Mouse (Mus musculus) small intestine, adult 10 weeks (tissue): ENCODE results near the gene Slc7a9. TPM values are rescaled to one million over a fixed set of nuclear protein-coding genes. Genes with fewer than 3 reads are reported as not detected.

Source experiments
- polyA plus RNA-seq: library from polyadenylated mRNA; stranded (reverse); fragments of 350-450 nt; fragmentation: Illumina TruSeq; extraction: RNeasy Lipid Tissue Mini Kit (QIAGEN cat#74804); gene quantifications from one replicate; pipeline ENCODE4 v1.2.3, GENCODE M21; 2014; ENCODE audit warnings: low replicate concordance

The Slc7a9 gene
- polyA plus RNA-seq, result 54.2 TPM

DNA sequence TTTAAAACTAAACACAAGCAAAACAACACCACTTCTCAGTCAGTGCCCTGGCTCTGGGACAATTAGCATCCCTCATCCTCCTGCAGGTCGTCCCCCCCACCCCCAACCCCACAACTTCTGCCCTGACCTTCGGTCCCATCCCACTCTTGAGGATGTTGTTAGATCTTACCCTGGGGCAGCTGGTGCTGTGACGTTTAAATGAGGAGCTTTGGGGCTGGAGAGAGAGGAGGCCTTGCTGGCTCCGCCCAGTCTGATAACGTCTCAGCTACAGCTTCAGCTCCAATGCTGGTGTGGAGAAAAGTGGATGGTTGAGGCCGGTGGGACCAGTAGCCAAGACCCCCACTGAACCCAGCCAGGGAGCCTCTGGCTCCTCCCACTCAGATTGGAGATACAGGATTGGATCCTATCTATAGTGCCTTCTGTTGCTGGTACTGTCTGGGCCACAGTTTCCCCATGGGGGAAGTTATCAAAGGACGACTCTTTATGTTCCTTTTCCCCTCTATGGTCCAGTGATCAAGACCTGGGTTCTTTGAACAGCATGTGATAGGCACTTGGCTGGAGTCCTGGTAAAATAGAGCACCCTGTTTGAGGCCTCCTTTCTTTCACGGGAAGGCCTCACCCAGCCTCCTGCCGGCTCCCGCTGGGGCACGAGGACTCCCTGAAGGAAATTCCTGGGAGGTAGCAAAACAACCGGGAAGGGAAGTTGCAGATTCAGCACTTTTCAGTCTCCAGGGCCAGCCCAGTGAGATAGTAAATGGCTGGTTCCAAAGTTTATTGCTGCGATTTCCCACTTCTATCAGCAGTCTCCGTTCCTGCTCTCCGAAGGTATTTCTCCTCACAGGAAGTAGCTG, at the start of gene Slc7a9:
Slc7a9 (plus strand) TSS at position 801 of the 851 bp plus-strand sequence.

Other genes starting within 250 kb of the Slc7a9 start
- gene Lrp3, start 233.3 kb upstream of the Slc7a9 start, polyA plus RNA-seq, result not detected
- gene Gpatch1, start 130.4 kb upstream of the Slc7a9 start, polyA plus RNA-seq, result 5.7 TPM
- gene Rhpn2, start 114.6 kb upstream of the Slc7a9 start, polyA plus RNA-seq, result 65.6 TPM
- gene Faap24, start 52.0 kb upstream of the Slc7a9 start, polyA plus RNA-seq, result 2.5 TPM
- 4.2 TPM for gene Cep89, start 51.8 kb upstream of the Slc7a9 start, polyA plus RNA-seq
- 0.78 TPM for gene Tdrd12, start 88.9 kb downstream of the Slc7a9 start, polyA plus RNA-seq
- gene Nudt19, start 107.5 kb downstream of the Slc7a9 start, polyA plus RNA-seq, result 270 TPM
- not detected for gene Rgs9bp, start 136.8 kb downstream of the Slc7a9 start, polyA plus RNA-seq
- gene Ankrd27, start 137.4 kb downstream of the Slc7a9 start, polyA plus RNA-seq, result 4.5 TPM
- 199 TPM for gene Pdcd5, start 198.7 kb downstream of the Slc7a9 start, polyA plus RNA-seq